Mouse (Mus musculus) T-cell, adult 2 months (primary cell): Measurements from ENCODE around the gene Lrsam1.

Experiments
- DNase-seq: peaks from one replicate; pipeline ENCODE4 v3.0.0; 2022; ENCODE audit warnings: low spot score

The Lrsam1 gene

DNA sequence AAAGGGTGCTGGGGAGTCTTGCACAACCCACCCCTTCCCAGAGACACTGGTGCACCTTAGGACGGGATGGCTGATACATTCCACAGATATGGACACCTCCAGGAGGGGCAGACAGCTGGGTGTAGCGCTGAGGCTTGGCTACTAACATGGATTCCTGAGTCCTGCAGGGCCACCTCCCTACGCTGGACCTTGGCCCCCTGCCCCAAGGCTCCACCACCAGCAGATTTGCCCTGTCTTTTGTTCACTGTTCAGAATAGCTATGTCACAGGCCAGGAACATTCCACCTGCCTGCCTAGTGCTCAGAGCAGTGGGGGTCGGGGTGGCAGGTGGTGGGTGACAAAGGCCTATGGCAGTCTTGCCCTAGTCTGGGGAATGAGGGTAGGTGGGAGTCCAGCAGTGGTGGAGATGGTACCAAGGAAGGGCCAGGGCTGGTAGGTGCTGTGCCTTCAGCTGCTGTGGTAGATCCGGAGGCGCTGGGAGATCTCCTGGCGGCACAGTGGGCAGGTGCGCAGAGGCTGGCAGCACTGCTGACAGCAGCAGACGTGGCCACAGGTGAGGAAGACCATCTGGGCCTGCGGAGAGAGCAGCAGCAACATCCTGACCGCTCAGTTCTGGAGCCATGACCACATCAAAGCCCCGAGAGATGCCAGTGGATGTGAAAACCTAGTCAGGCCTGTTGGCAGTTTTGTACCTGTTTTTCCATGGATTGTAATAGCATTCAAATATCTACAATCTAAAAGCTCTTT lies 34.9 kb downstream of the Lrsam1 start:
- DNase-seq: no peak

DNA sequence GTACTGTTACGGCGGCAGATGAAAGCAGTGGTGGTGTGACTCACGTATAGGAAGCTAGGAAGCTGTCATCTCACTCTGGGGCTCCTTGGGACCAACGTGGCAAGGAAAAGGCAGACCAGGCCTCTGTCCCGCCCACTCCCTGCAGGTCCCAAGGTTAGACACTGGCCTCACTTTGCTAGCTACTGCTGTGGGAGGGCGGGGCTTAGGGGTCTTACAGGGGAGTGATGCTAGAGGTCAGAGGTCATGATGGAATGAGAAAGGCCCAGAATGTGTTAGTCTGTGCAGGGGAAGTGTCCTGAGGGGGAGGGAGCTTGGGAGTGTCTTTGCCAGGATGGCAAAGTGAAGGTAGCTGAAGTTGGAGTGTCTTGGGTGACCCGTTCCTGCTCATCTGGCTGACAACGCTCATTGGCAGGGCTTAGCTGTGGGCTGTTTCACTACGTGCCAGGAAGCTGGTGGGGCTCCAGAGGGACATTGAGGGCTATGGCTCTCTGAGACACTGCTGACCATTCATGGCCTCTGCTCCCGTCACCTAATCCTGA lies 37.0 kb downstream of the Lrsam1 start:
- DNase-seq: no peak

DNA sequence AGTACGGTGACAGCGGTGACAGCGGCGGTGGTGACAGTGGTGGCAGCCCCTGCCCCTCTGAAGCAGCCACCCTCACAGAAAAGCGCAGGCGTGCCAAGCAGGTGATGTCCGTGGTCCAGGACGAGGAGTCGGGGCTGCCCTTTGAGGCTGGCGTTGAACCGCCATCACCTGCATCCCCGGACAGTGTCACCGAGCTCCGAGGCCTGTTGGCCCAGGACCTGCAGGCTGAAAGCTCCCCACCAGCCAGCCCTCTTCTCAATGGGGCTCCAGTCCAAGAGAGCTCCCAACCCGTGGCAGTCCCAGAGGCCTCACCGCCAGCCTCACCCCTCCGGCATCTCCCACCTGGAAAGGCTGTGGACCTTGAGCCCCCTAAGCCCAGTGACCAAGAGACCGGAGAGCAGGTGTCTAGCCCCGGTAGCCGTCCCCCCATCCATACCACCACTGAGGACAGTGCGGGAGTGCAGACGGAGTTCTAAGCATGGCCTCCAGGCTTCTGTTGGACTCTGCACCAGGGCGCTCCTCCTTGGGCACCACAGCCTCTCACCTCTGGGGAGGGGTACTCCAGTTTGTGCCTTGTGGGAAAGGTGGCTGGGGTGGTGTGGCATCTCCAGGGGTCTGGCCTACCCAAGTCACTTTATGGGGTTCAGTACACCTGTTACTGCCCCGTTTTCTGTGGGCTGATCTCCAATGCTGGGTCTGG lies 37.7 kb downstream of the Lrsam1 start:
- no peak for DNase-seq

DNA sequence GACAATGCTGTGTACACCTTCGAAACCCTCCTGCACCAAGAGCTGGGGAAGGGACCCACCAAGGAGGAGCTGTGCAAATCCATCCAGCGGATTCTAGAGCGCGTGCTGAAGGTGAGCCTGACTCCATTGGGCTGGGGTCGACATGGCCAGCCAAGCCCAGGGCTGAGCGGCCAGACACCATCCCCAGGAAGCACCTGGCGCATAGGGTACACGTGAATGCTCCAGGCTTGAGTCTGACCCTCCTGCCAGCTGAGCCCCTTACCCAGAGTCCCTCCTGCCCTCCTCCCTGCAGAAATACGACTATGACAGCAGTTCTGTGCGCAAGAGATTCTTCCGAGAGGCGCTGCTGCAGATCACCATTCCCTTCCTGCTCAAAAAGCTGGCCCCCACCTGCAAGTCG lies 38.9 kb downstream of the Lrsam1 start:
- no peak for DNase-seq

DNA sequence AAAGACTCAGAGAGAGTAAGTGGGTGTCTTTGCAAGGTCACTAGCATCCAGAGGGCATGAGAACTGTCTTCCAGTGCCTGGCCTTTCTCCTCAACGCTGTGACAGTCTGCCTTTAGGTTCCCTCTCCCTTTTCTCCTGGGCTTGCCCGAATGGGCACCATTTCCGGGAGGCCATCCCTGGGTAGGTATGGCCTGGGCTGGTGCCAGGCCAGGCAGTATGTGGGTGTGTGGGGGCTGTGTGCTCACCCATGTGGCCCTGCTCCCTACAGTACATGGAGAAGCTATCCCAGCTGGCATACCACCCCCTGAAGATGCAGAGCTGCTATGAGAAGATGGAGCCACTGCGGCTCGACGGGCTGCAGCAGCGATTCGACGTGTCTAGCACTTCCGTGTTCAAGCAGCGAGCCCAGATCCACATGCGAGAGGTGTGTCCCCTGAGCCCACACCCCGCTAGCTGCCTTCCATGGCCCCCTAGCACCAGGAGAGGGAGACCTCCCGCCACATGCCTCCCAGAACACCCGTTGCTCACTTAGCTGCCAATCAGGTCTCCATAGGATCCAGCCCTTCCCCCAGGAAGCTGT lies 39.5 kb downstream of the Lrsam1 start:
- no peak for DNase-seq

GRCm38 (mm10) chr2:32921235-32921634 lies 40.2 kb downstream of the Lrsam1 start:
- DNase-seq: no peak

DNA sequence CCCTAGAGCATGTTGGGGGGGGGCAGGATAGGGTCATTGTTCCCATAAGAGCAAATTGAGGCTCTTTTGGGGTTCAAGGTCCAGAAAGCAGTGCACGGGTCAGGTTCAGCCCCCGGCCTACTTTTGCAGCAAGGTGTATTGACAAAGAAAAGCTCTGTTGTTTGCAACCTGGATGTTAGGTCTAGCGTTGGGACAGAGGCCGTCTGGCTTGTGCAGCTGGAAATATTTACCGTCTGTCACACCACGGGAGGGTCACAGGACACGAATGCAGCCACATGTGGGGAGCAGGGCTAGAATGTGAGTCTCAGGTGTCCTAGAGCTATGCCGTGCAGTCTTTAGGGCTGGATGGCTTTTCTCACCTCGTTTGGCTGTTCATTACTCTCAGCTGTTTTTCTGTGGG lies 43.0 kb downstream of the Lrsam1 start:
- no peak for DNase-seq

DNA sequence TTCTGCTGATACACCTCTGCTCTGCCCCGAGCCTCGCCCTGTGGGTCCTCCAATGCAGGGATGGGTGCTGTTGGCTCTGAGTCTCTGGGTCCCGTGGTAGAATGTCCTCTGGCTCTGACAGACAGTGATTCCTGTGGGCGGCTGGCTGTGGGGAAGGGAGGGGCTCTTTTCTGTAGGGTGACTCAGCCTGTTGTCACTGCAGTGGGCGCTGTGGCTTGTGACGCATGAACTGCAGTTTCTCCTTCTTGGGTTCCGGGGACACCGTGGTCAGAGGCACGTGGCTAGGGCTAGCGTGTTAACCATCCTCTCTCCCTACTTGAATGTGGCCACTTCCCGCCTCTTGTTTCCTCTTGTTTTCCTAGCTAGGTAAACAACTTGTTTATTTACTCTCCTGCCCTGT lies 43.9 kb downstream of the Lrsam1 start:
- peak; percentile 80 for DNase-seq

DNA sequence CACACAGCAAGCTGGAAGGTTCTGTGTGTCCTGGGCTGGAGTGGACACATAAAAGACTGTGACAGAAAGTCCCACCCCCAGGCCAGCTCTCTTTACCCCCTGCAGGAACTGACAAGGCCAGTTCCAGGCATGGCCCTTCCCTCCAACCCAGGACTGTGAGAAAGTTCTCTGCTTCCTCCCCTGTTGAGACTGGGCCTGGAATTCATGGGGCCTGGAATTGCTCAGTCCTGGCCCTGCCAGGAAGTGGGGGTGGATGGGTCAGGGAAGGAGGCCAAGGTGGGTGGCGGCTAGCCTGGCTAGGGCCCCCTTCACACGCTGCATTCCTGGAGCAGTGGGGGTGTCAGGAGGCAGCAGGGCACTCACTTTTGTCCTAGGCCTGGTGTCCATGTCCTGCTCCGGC lies 46.5 kb downstream of the Lrsam1 start:
- no peak for DNase-seq

DNA sequence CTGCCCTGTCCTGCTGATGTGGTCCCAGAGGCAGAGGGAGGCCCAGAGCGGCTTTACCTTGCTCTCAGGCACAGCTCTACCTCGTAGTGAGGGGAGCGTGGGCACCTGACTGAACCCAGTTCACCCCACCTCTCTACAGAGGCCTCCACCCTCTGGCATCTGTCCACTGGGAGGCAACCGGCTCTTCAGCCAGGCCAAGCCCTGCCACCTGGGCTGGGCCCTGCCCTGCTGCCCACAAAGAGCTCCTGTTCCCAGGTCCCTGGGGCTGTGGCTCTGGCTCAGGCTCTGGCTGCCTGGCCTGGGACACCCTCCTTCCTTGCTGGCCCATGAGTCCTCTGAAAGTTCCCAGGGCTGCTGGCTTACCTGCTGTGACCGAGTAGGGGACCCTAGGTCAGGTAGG lies 47.1 kb downstream of the Lrsam1 start:
- no peak for DNase-seq

GRCm38 (mm10) chr2:32912210-32912804 lies 49.1 kb downstream of the Lrsam1 start:
- peak; percentile 80 for DNase-seq

DNA sequence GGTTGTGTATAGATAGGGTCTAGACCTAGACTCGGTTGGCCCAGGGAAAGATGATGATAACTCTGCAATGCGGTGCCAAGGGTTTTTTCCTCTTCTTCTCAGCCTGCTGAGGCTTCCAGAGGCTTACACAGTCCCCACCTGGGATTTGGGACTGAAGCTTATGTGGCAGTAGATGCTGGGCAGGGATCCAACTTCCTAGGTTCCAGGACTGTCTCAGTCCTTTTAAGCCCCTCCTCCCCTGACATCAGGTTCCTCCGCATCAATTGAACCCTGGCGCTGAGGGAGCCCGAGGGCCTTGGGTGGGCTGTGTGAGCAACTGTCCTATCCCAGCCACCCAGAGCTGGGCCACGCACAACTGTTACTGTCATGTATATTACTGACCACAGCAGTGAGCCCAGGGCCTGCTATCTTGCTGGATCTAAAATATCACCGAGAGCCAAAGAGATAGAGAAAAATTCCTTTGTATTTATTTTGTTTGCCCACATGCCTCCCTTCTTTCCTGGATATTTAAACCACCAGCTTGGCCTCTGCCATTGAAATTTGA lies 49.7 kb downstream of the Lrsam1 start:
- no peak for DNase-seq

DNA sequence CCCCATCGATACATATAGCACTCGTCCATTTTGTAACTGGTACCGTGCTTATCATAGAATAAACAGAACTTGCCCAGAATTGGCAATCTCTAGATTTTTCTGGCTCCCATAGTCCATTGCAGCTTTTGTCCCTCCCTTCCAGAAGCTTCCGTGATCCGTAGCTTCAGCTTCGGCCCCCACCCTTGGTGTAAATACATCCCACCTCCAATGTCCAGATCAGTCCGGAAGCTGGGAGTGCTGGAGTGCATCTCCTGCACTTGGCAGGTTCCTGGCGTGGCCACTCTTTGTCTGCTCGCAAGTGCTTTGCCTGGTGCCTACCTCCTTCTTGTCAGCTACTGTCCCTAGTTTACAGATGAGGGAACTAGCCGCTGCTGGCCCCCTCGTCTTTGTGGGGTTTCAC lies 52.6 kb downstream of the Lrsam1 start:
- no peak for DNase-seq

DNA sequence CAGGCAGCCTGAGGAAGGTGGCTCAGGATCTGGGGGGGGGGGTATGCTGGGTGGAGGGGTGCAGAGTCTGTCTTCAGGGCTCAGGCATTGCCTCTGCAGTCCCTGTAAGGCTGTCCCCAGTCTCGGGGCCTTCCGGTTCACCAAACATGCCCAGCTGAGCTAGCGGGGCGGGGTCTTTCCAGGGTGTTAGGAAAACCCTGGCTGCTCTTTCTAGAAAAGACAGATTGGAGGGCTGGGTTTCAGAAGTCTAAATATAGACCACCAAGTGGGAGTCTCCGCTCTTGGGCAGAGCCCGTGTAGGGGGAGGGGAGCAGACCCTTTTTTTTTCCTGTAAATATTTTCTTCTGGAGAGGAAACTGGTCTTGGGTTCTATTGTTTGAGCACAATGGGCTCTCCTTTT lies 53.1 kb downstream of the Lrsam1 start:
- DNase-seq: no peak

DNA sequence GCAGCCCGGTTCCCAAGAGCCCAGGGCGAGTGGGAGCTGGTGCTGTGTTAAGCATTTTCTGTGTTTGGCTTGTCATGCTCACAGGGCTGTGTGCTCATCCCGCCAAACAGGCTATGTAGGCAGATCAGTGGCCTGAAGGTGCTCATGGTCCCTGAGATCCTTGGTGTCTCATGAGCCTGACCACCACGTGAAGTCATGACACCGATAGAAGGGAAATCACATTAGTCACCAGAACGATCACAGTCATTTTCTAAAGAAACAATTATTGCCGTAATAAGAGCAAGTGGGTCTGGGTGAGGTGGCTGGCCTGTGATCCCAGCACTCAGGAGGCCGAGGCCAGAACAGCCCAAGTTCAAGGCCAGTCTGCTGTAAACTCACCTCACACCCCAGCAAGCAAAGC lies 54.0 kb downstream of the Lrsam1 start:
- no peak for DNase-seq

DNA sequence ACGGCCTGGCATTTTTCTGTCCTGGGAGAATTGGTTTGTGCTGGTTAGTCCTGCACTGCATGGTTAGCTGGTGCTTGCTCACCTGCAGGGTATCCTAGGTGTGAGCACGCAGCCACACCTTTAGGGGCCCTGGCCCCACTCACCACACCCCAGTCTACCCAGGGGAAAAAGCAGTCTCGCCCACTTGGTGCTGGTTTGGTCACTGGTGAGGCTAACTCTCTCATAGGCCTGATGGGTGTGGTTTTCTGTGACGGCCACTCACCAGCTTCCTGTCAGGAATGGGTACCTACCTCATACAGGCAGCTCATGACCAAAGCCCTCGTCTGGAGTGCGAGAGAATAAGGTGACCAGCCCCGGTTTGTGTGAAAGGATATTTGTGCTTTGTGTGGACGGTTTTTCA lies 56.1 kb downstream of the Lrsam1 start:
- DNase-seq: no peak

- DNase-seq: no peak
These were observed 56.8 kb downstream of the Lrsam1 start for GRCm38 (mm10) chr2:32904637-32905036.

DNA sequence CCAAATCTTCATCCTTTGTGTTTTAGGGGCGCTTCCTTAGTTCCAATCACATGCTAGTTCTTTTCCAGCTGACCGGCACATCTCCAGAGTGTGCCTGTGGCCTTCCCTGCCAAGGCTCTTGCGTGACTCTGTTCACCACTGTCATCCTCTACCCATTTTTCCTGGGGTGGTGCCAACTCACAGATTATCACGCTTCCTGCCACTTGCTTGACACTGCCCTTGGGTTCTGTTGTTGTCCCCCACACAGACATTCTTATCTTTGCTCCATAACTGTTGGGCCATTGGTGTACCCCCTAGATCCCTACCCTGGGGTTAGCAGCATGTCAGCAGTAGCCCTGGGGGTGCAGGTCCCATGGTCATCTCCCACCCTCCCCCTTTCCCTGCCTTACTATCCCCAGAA lies 57.9 kb downstream of the Lrsam1 start:
- DNase-seq: no peak

- DNase-seq: no peak
These were observed 59.3 kb downstream of the Lrsam1 start for GRCm38 (mm10) chr2:32902126-32902525.

DNA sequence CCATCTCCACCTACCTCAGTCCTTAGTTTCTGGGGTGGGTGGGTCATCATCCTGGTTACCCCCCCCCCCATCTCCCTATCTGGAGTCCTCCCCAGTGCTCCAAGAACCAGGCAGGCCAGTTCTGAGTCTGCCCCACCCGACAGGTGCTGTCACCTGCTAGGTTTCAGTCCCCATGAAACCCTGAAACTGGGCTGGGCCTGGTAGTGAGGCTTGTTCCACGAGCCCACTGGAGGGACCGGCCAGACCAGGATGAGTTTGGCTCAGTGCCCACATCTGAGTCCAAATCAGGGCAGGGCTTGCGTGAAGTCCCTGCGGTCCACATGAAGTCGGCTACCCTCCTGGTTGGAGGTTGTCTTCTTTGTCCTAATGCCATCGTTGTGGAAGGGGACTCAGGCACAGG lies 62.4 kb downstream of the Lrsam1 start:
- no peak for DNase-seq

DNA sequence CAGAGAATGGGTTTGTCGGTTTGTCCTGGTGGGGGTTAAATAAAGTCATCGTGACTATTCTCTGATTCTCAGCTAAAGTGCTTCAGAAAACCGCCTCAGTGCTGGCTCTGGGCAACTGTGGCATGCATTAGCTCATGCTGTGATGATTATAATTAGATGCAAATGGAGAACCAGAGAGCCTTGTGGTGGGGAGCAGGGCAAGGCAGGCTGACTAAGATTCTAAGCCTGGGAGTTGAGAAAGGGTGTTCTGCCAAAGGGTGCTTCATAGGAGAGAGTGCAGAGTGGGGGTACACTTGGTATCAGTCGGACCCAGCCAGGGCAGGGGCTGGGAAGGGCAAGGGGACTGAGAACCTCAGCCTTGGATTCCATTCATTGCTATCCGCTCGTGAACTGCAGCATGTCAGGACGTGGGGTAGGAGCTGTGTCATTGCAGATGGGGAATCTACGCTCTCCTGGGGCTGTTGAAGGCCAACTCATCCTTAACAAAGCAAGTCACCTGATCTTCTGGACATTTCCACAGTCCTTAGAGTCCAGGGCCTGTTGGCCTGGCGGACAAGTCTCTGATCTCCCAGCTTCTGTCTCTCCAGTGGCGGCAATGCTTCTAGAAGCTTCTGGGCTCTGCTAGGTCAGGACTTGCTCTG lies 64.8 kb downstream of the Lrsam1 start:
- no peak for DNase-seq

GRCm38 (mm10) chr2:32895606-32896106 lies 65.8 kb downstream of the Lrsam1 start:
- DNase-seq: no peak
